Mouse (Mus musculus) left cerebral cortex, adult 2 months (tissue): ENCODE data around the gene Rabep2. TPM values are rescaled to one million over a fixed set of nuclear protein-coding genes. Genes with fewer than 3 reads are reported as not detected.
"Not testable (repeated sequence)": the region's sequence is repeated elsewhere in the genome, so short reads cannot be mapped to it uniquely, and the experiment has no call there.

Experiments
- DNase-seq, 2 experiments: peaks; one replicate each; pipeline ENCODE4 v3.0.0; 2021 to 2022; ENCODE audit warnings: low spot score in 2 of 2, mixed read lengths in 1 of 2; ENCODE audit errors: extremely low spot score in 1 of 2
- H3K27ac ChIP-seq: fragments of 200-600 bp; 2 replicates; pipeline ENCODE4 v1.8.1; 2022
- H3K4me3 ChIP-seq: fragments of 200-600 bp; 2 replicates; pipeline ENCODE4 v1.8.1; 2022
- CTCF ChIP-seq: fragments of 200-600 bp; IDR thresholded peaks from 2 replicates; pipeline ENCODE4 v1.8.1; 2022; ENCODE audit warnings: antibody characterized with exemption, mild to moderate bottlenecking, moderate library complexity
- intact Hi-C: fragments of 180-260 bp; cut with DNase I; formaldehyde crosslinking; loops from one replicate; pipeline ENCODE4 v1.15.1; 2025
- long read RNA-seq, 2 experiments: library from polyadenylated mRNA; stranded (forward); transcript quantifications; one replicate each; pipeline ENCODE4 v2.0.0; 2021; ENCODE audit warnings: borderline mapping rate in 2 of 2
- total RNA-seq, 2 experiments: library from RNA; stranded (reverse); gene quantifications; 2 replicates each; pipeline ENCODE4 v1.2.3; 2021

Rabep2 gene
- total RNA-seq = 10 to 100 TPM; 14.7 to 14.8 TPM
- long read RNA-seq, experiment 1, partial matches to known transcripts = 1 of 7 reads
- long read RNA-seq, experiment 1, other reads (novel, unspliced or antisense) = 6 of 7 reads
- long read RNA-seq, experiment 2, partial matches to known transcripts = 1 of 5 reads
- long read RNA-seq, experiment 2, other reads (novel, unspliced or antisense) = 4 of 5 reads

- intact Hi-C loops = no loop called here
- Histone ChIP-seq H3K27ac (peak within 1 kb of the TSS; percentile 91), H3K4me3 (peak within 1 kb of the TSS; percentile 83)
- DNase-seq = peak; percentile 92 to 96
- TF ChIP-seq CTCF = no peak
Measured at GRCm38 (mm10) chr7:126428631-126429502, at the start of gene Rabep2. Rabep2 (plus strand) TSS chr7:126428759.

DNA sequence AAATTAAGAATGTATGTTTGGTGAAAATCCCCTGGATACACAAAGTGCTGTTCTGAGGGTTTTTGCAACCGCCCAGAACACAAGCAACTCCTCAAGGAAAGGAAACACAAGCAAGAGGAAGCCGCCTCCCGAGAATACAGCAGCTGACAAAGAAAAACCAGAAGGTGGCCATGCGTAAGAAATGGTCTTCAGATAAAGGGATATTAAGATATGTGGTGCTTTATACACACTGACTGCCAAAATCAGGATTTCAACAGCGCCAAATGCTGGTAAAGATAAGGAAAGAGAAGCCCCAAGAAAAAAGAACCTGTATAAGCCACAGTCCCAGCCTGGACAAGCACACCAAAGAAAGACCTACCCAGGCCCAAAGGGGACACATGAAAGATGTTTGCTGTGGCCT, 45.0 kb upstream of the Rabep2 start:
- intact Hi-C loops = loop anchor here (10.0 kb wide), 1 partner anchor 919 kb away; no protein-coding TSS in a partner anchor
- no peak for TF ChIP-seq CTCF
- no peak overlapping the region for H3K27ac ChIP-seq

DNA sequence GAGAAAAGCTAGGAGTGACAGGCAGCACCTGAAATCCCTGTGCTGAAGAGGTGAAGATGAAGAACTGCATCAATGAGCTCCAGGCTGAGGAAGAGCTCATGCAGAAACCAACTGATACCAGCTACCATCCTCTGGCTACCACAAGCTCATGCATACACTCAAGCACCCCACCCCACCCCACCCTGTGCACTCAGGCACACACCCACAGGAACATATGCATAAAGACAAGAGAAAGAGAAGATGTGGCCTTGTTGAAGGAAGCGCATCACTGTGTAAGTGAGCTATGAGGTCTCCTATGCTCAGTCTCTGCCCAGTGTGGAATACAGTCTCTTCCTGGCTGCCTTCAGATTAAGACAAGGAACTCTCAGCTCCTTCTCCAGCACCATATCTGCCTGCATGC, 40.4 kb upstream of the Rabep2 start:
- Histone ChIP-seq H3K4me3 (no peak overlapping the region), H3K27ac (no peak overlapping the region)
- intact Hi-C loops = loop anchor here (10.0 kb wide), 1 partner anchor 923 kb away; no protein-coding TSS in a partner anchor
- DNase-seq = no peak
- no peak for TF ChIP-seq CTCF

More for the DNA sequence above, 45.0 kb upstream of the Rabep2 start:
- no peak overlapping the region for H3K4me3 ChIP-seq
- DNase-seq = no peak

DNA sequence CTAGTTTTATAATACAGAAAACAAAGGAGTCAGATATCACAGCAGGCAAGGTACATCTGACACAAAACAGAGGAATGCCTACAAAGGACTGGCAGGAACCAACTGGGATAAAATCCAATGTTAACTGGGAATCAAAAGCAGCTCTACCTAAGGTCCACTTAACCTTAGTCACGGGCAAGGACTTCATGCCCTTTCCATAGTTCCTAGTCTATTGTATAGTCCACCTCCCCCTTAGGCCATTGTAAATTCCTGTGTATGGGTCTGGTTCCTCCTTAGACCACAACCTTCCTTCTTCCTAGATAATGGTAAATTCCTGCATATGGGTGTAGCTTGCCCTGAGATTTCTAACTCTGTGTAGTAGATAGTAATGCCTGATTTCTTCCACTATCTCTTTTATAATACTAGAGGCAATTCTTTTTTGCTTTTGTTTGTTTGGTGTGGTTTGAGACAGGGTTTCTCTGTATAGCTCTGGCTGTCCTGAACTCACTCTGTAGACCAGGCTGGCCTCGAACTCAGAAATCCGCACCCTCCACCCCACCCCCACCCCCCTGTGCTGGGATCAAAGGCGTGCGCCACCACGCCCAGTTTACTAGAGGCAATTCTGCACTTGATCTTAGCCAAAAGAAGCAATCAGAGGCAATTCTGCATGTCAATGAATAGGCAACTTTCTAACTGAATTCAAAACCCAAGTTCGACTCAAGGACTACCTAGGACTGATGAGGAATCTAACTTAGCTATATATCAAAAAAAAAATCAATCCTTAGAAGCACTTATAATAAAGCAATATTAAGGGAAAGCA, 36.3 kb upstream of the Rabep2 start:
- H3K27ac ChIP-seq, H3K4me3 ChIP-seq, DNase-seq, intact Hi-C loops: not testable (repeated sequence)

- TF ChIP-seq CTCF = no peak
- intact Hi-C loops = loop anchor here (5.0 kb wide), 1 partner anchor 76 kb away; no protein-coding TSS in a partner anchor
- peak within 1 kb of the TSS; percentile 54; the same call in 1 of the 2 replicates for H3K27ac ChIP-seq
- H3K4me3 ChIP-seq = peak within 1 kb of the TSS; percentile 98
- peak; percentile 95 to 96 for DNase-seq
Measured at GRCm38 (mm10) chr7:126396298-126397119, 32.0 kb upstream of the Rabep2 start, which contains the start of gene Nfatc2ip. Nfatc2ip (minus strand) TSS chr7:126396737.

DNA sequence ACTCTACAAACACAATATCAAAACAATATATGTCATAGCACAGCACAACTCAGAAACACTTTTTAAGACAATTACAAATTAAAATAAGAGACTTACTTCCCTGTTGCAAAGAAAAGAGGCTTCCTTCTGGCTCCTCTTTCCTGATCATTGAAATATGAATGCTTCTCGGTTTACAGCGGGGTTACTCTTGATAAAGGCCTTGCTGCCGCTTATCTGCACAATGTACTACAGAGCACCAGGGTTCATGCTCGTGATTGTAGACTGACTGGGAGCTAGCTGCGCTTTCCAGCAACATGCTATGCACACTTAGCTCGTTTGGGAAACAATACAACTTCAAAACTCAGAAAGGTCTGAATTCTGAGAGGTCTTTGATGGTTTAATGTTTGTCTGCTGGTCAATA, 31.3 kb upstream of the Rabep2 start:
- no peak for DNase-seq
- Histone ChIP-seq H3K4me3 (0 out of 2 replicates have a peak overlapping the region, but pooled peaks have one; percentile 7), H3K27ac (no peak overlapping the region)
- intact Hi-C loops = loop anchor here (5.0 kb wide), 1 partner anchor 75 kb away; no protein-coding TSS in a partner anchor
- TF ChIP-seq CTCF = no peak

DNA sequence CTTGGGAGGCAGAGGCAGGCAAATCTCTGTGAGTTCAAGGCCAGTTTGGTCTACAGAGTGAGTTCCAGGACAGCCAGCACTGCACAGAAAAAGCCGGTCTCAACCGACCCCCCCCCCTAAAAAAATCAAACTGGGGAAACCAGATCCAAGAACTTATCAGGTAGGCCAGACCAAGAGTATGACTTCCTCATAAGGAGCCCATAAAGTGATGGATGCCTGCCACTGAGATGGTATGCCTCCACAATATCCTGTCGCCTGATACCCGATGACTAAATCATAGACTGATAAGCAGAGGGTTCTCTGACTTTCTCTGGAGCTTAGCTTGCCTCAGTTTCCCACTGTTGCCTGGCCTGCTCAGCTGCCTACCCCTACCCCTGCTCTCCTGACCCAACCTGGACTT, 30.7 kb upstream of the Rabep2 start:
- H3K4me3 ChIP-seq = no peak overlapping the region
- intact Hi-C loops = loop anchor here (5.0 kb wide), 1 partner anchor 74 kb away; no protein-coding TSS in a partner anchor
- no peak overlapping the region for H3K27ac ChIP-seq
- DNase-seq = no peak
- no peak for TF ChIP-seq CTCF

DNA sequence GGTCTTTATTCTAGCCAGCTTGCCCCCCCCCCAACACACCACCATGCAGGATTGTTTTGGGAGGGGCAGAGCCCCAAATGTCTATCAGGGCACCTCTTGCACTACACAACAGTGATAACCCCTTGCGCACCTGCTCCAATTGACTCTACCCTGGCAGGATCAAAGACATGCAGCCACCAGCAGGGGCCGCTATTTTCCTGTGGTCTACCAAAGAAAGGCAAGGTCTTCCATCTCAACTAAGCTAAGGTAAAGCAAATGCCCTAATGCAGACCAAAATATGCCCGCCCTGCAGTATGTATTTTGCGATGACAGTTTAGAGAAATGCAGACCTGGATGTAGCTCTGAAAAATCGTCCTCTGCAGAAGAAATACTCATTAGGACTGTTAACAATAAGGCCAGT, 29.0 kb upstream of the Rabep2 start:
- intact Hi-C loops = loop anchor here (1.0 to 5.0 kb wide), 2 partner anchors 73 to 129 kb away; no protein-coding TSS in a partner anchor
- peak; percentile 87 for TF ChIP-seq CTCF
- no peak overlapping the region for H3K27ac ChIP-seq
- peak; percentile 68 to 78 for DNase-seq
- no peak overlapping the region for H3K4me3 ChIP-seq

GRCm38 (mm10) chr7:126402518-126402917, 26.0 kb upstream of the Rabep2 start:
- intact Hi-C loops, DNase-seq, H3K4me3 ChIP-seq, H3K27ac ChIP-seq: not testable (repeated sequence)

GRCm38 (mm10) chr7:126408686-126409085, 19.9 kb upstream of the Rabep2 start:
- DNase-seq = no peak
- intact Hi-C loops = no loop called here
- no peak overlapping the region for H3K27ac ChIP-seq
- H3K4me3 ChIP-seq = no peak overlapping the region
- no peak for TF ChIP-seq CTCF

GRCm38 (mm10) chr7:126411061-126411460, 17.5 kb upstream of the Rabep2 start:
- intact Hi-C loops = no loop called here
- no peak for TF ChIP-seq CTCF
- Histone ChIP-seq H3K27ac (no peak overlapping the region), H3K4me3 (no peak overlapping the region)
- DNase-seq = no peak
